2 mouse cellular contexts compared by ENCODE assay signal in genomic region chr13:14075326-14075725, GRCm38 (mm10).
TF ChIP-seq lines count a peak whose summit lies in the region.

No protein-coding gene starts in this region.

TF ChIP-seq in CH12.LX, 34 proteins besides CTCF, POLR2A, EP300 and RAD21 (continued from another document):
- no peak for TF ChIP-seq ZMIZ1 (IDR thresholded peaks at IDR 0.05; ENCODE audit: low read depth, low read length)
- TF ChIP-seq MAFK (IDR thresholded peaks at IDR 0.05; ENCODE audit: insufficient replicate concordance, low read length), result peak; percentile 84
- TF ChIP-seq USF2 (conservative IDR thresholded peaks at IDR 0.05; ENCODE audit: low read depth, low read length), result no peak
- no peak for TF ChIP-seq UBTF (IDR thresholded peaks at IDR 0.05; ENCODE audit: low read depth, low read length)
- no peak for TF ChIP-seq MAX (IDR thresholded peaks at IDR 0.05; ENCODE audit: low read length)

TF ChIP-seq in MEL, 35 proteins besides CTCF, POLR2A, EP300 and RAD21 (continued from another document):
- 0 out of 2 replicates have a peak, but pooled peaks have one; percentile 34 for TF ChIP-seq MAFK (IDR thresholded peaks at IDR 0.05; ENCODE audit: borderline replicate concordance, low read depth, low read length)
